Mouse (Mus musculus) telencephalon, adult 2 months (tissue): ENCODE data around the gene Tm4sf1.
A peak's percentile ranks its signal among the peaks of the same experiment; 100 is the strongest.

Experiments
- DNase-seq: peaks from one replicate; pipeline ENCODE4 v3.0.0-alpha.2; 2011; ENCODE audit warnings: low read depth, low spot score

The Tm4sf1 gene

GRCm38 (mm10) chr3:57301921-57302539 is at the start of gene Tm4sf1:
Gene Tm4sf1, minus strand, starts transcription at chr3:57301988.
- DNase-seq = no peak

- DNase-seq = no peak
Observed at GRCm38 (mm10) chr3:57344811-57345210, 43.0 kb upstream of the Tm4sf1 start.

- DNase-seq = peak; percentile 72
Observed at GRCm38 (mm10) chr3:57343837-57344607, 42.2 kb upstream of the Tm4sf1 start.

GRCm38 (mm10) chr3:57342976-57343375 is 41.2 kb upstream of the Tm4sf1 start:
- no peak for DNase-seq

GRCm38 (mm10) chr3:57341321-57341720 is 39.5 kb upstream of the Tm4sf1 start:
- no peak for DNase-seq

- no peak for DNase-seq
Observed at GRCm38 (mm10) chr3:57335080-57335815, 33.5 kb upstream of the Tm4sf1 start.

GRCm38 (mm10) chr3:57327941-57328340 is 26.2 kb upstream of the Tm4sf1 start:
- no peak for DNase-seq

- DNase-seq = no peak
Observed at GRCm38 (mm10) chr3:57307076-57307475, 5.3 kb upstream of the Tm4sf1 start.

- DNase-seq = no peak
Observed at GRCm38 (mm10) chr3:57305564-57305963, 3.8 kb upstream of the Tm4sf1 start.

GRCm38 (mm10) chr3:57304484-57304883 is 2.7 kb upstream of the Tm4sf1 start:
- DNase-seq = no peak

GRCm38 (mm10) chr3:57304050-57304449 is 2.3 kb upstream of the Tm4sf1 start:
- peak; percentile 26 for DNase-seq

- no peak for DNase-seq
Observed at GRCm38 (mm10) chr3:57303486-57303885, 1.7 kb upstream of the Tm4sf1 start.

- DNase-seq = no peak
Observed at GRCm38 (mm10) chr3:57302886-57303285, 1.1 kb upstream of the Tm4sf1 start.

GRCm38 (mm10) chr3:57301366-57301765 is 422 bp downstream of the Tm4sf1 start:
- DNase-seq = no peak

- DNase-seq = no peak
Observed at GRCm38 (mm10) chr3:57297991-57298390, 3.8 kb downstream of the Tm4sf1 start.

GRCm38 (mm10) chr3:57296574-57296973 is 5.2 kb downstream of the Tm4sf1 start:
- no peak for DNase-seq

- no peak for DNase-seq
Observed at GRCm38 (mm10) chr3:57295631-57296030, 6.2 kb downstream of the Tm4sf1 start.

GRCm38 (mm10) chr3:57294742-57295525 is 6.9 kb downstream of the Tm4sf1 start:
- no peak for DNase-seq

- no peak for DNase-seq
Observed at GRCm38 (mm10) chr3:57293925-57294324, 7.9 kb downstream of the Tm4sf1 start.

GRCm38 (mm10) chr3:57292826-57293225 is 9.0 kb downstream of the Tm4sf1 start:
- DNase-seq = no peak

GRCm38 (mm10) chr3:57288944-57289491 is 12.8 kb downstream of the Tm4sf1 start:
- no peak for DNase-seq
